20 mouse cellular contexts compared by ENCODE assay signal in genomic region chr8:86428998-86429651, GRCm38 (mm10).
DNase-seq lines count a peak whose midpoint lies in the region; ATAC-seq and TF ChIP-seq lines count a peak whose summit lies in the region.
"Had no signal": no experiment of that assay in that cellular context is flagged by ENCODE, and none has a peak within 500 bp of the region (broad histone marks: within the 10 kb centered on the region; RNA-seq: fewer than 3 reads in every experiment).

No protein-coding gene starts in this region.

- no peak overlapping the region for H3K4me2 ChIP-seq in embryonic facial prominence, embryonic 14.5 days (ENCODE audit: low read depth, low read length)
- H3K4me2 ChIP-seq in limb, embryonic 14.5 days (replicated peaks; ENCODE audit: low read depth, low read length, severe bottlenecking) = no peak overlapping the region
- H3K4me2 ChIP-seq in neural tube, embryonic 15.5 days = no peak overlapping the region
- H3K4me2 ChIP-seq: embryonic facial prominence, embryonic 13.5 days had no signal

- peak; percentile 22; the same call in 1 of the 2 replicates for ATAC-seq in embryonic facial prominence, embryonic 14.5 days (ENCODE audit: low read depth)
- ATAC-seq in limb, embryonic 14.5 days (ENCODE audit: low FRiP score, low read depth) = 0 out of 2 replicates have a peak, but pooled peaks have one; percentile 12
- no peak for ATAC-seq in neural tube, embryonic 15.5 days (ENCODE audit: low FRiP score)
- ATAC-seq: liver, postnatal 0 days had no signal

- H3K27me3 ChIP-seq in embryonic facial prominence, embryonic 14.5 days (replicated peaks; ENCODE audit: control insufficient read depth, insufficient read depth, low read length) = no peaks in the 10 kb centered on the region
- no peaks in the 10 kb centered on the region for H3K27me3 ChIP-seq in embryonic facial prominence, embryonic 10.5 days (replicated peaks; ENCODE audit: low read depth, poor library complexity, severe bottlenecking)
- H3K27me3 ChIP-seq in limb, embryonic 14.5 days (ENCODE audit: control insufficient read depth, insufficient read depth, low read length) = no peaks in the 10 kb centered on the region
- no peaks in the 10 kb centered on the region for H3K27me3 ChIP-seq in limb, embryonic 10.5 days (ENCODE audit: low read depth, poor library complexity, severe bottlenecking)
- H3K27me3 ChIP-seq in midbrain, embryonic 10.5 days (ENCODE audit: low read depth, poor library complexity, severe bottlenecking) = no peaks in the 10 kb centered on the region
- no peaks in the 10 kb centered on the region for H3K27me3 ChIP-seq in neural tube, embryonic 15.5 days (replicated peaks)

- H3K4me1 ChIP-seq in embryonic facial prominence, embryonic 14.5 days (ENCODE audit: control insufficient read depth, insufficient read depth, low read length) = no peaks in the 10 kb centered on the region
- no peaks in the 10 kb centered on the region for H3K4me1 ChIP-seq in embryonic facial prominence, embryonic 10.5 days
- H3K4me1 ChIP-seq in limb, embryonic 14.5 days (ENCODE audit: control insufficient read depth, insufficient read depth, low read length) = 0 out of 2 replicates have a peak, but pooled peaks cover 3% of the 10 kb centered on the region
- no peaks in the 10 kb centered on the region for H3K4me1 ChIP-seq in limb, embryonic 10.5 days
- H3K4me1 ChIP-seq in midbrain, embryonic 10.5 days = peaks cover 10% of the 10 kb centered on the region
- peaks cover 7% of the 10 kb centered on the region; the same call in 1 of the 2 replicates for H3K4me1 ChIP-seq in neural tube, embryonic 15.5 days
- H3K4me1 ChIP-seq: embryonic facial prominence, embryonic 13.5 days; heart, embryonic 10.5 days had no signal

- peak; percentile 39 for DNase-seq in embryonic facial prominence, embryonic 14.5 days (ENCODE audit: low spot score)
- no peak for DNase-seq in embryonic facial prominence, embryonic 10.5 days (ENCODE audit: low spot score)
- DNase-seq in limb, embryonic 14.5 days (ENCODE audit: low spot score) = no peak
- DNase-seq in limb, embryonic 10.5 days (ENCODE audit: low spot score) = no peak
- no peak for DNase-seq in midbrain, embryonic 10.5 days (ENCODE audit: low spot score)
- no peak for DNase-seq in T-cell, adult 2 months (ENCODE audit: low spot score)
- DNase-seq in left cerebral cortex, adult 11 months (ENCODE audit: low spot score) = no peak
- DNase-seq: adrenal gland, postnatal 10 days; cerebellum, postnatal 10 days; gastrocnemius, postnatal 25 days; kidney, adult 11 months; layer of hippocampus, postnatal 36 days; liver, postnatal 0 days; retina, postnatal 1 day; right cerebral cortex, postnatal 4 days had no signal

- H3K36me3 ChIP-seq in embryonic facial prominence, embryonic 14.5 days (ENCODE audit: control insufficient read depth, insufficient read depth, low read length) = no peaks in the 10 kb centered on the region
- no peaks in the 10 kb centered on the region for H3K36me3 ChIP-seq in embryonic facial prominence, embryonic 10.5 days (replicated peaks)
- no peaks in the 10 kb centered on the region for H3K36me3 ChIP-seq in limb, embryonic 14.5 days (ENCODE audit: control insufficient read depth, insufficient read depth, low read length)
- H3K36me3 ChIP-seq in limb, embryonic 10.5 days = no peaks in the 10 kb centered on the region
- H3K36me3 ChIP-seq in midbrain, embryonic 10.5 days = no peaks in the 10 kb centered on the region
- no peaks in the 10 kb centered on the region for H3K36me3 ChIP-seq in neural tube, embryonic 15.5 days
- H3K36me3 ChIP-seq: embryonic facial prominence, embryonic 13.5 days; heart, embryonic 10.5 days had no signal

- H3K4me3 ChIP-seq in embryonic facial prominence, embryonic 14.5 days (ENCODE audit: low read depth, low read length) = no peak overlapping the region
- no peak overlapping the region for H3K4me3 ChIP-seq in embryonic facial prominence, embryonic 10.5 days
- H3K4me3 ChIP-seq in limb, embryonic 14.5 days (replicated peaks; ENCODE audit: low read length) = no peak overlapping the region
- H3K4me3 ChIP-seq in limb, embryonic 10.5 days = no peak overlapping the region
- no peak overlapping the region for H3K4me3 ChIP-seq in midbrain, embryonic 10.5 days
- H3K4me3 ChIP-seq in neural tube, embryonic 15.5 days (replicated peaks) = no peak overlapping the region
- H3K4me3 ChIP-seq: embryonic facial prominence, embryonic 13.5 days; heart, embryonic 10.5 days; layer of hippocampus, adult 2 months had no signal

- H3K9ac ChIP-seq in embryonic facial prominence, embryonic 14.5 days (ENCODE audit: low read depth, low read length) = no peak overlapping the region
- no peak overlapping the region for H3K9ac ChIP-seq in limb, embryonic 14.5 days (ENCODE audit: low read depth, low read length, severe bottlenecking)
- no peak overlapping the region for H3K9ac ChIP-seq in neural tube, embryonic 15.5 days (replicated peaks)
- H3K9ac ChIP-seq: embryonic facial prominence, embryonic 13.5 days; liver, postnatal 0 days had no signal

- 87% methylated on average over 2 of the region's 2 CpGs for WGBS in embryonic facial prominence, embryonic 14.5 days
- whole genome bisulfite sequencing in embryonic facial prominence, embryonic 10.5 days = 95% methylated on average over 2 of the region's 2 CpGs
- 76% methylated on average over 2 of the region's 2 CpGs for WGBS in limb, embryonic 14.5 days
- 91% methylated on average over 2 of the region's 2 CpGs for WGBS in limb, embryonic 10.5 days
- 95% methylated on average over 2 of the region's 2 CpGs for WGBS in midbrain, embryonic 10.5 days
- WGBS in neural tube, embryonic 15.5 days = 89% methylated on average over 2 of the region's 2 CpGs

- H3K27ac ChIP-seq in embryonic facial prominence, embryonic 14.5 days (replicated peaks; ENCODE audit: low read depth, low read length) = no peak overlapping the region
- H3K27ac ChIP-seq in embryonic facial prominence, embryonic 10.5 days (replicated peaks) = no peak overlapping the region
- no peak overlapping the region for H3K27ac ChIP-seq in limb, embryonic 14.5 days (replicated peaks; ENCODE audit: low read depth, low read length)
- no peak overlapping the region for H3K27ac ChIP-seq in limb, embryonic 10.5 days
- 0 out of 2 replicates have a peak overlapping the region, but pooled peaks have one; percentile 35 for H3K27ac ChIP-seq in midbrain, embryonic 10.5 days (replicated peaks)
- 0 out of 2 replicates have a peak overlapping the region, but pooled peaks have one; percentile 28 for H3K27ac ChIP-seq in neural tube, embryonic 15.5 days (replicated peaks)
- H3K27ac ChIP-seq: embryonic facial prominence, embryonic 13.5 days; heart, embryonic 10.5 days; layer of hippocampus, adult 2 months; stomach, postnatal 0 days had no signal

- H3K9me3 ChIP-seq in embryonic facial prominence, embryonic 14.5 days (ENCODE audit: control insufficient read depth, low read length) = no peaks in the 10 kb centered on the region
- H3K9me3 ChIP-seq in embryonic facial prominence, embryonic 10.5 days = no peaks in the 10 kb centered on the region
- H3K9me3 ChIP-seq in limb, embryonic 14.5 days (ENCODE audit: control insufficient read depth, low read length) = no peaks in the 10 kb centered on the region
- no peaks in the 10 kb centered on the region for H3K9me3 ChIP-seq in limb, embryonic 10.5 days (replicated peaks)
- H3K9me3 ChIP-seq in midbrain, embryonic 10.5 days (replicated peaks) = no peaks in the 10 kb centered on the region
- H3K9me3 ChIP-seq in neural tube, embryonic 15.5 days (replicated peaks) = no peaks in the 10 kb centered on the region
- H3K9me3 ChIP-seq: embryonic facial prominence, embryonic 13.5 days; heart, embryonic 10.5 days had no signal

- no peak for TF ChIP-seq POLR2A in limb, embryonic 14.5 days (IDR thresholded peaks at IDR 0.05; ENCODE audit: borderline replicate concordance, extremely low read depth, insufficient read depth, insufficient read length)

Comparison
In these comparisons a context has a peak if more than half of its experiments do, and no peak if none do; other contexts are left out.
1. H3K27ac ChIP-seq: peak in midbrain, embryonic 10.5 days (single experiment) and neural tube, embryonic 15.5 days (single experiment); none in embryonic facial prominence, embryonic 14.5 days (single experiment), embryonic facial prominence, embryonic 10.5 days (single experiment), limb, embryonic 14.5 days (single experiment) and limb, embryonic 10.5 days (single experiment).